Mouse (Mus musculus) B cell, adult 2 months (primary cell): ENCODE data around the gene Lce6a.

Source experiments
- DNase-seq, 2 experiments: peaks; one replicate each; pipeline ENCODE4 v3.0.0; 2022

Gene Lce6a

DNA sequence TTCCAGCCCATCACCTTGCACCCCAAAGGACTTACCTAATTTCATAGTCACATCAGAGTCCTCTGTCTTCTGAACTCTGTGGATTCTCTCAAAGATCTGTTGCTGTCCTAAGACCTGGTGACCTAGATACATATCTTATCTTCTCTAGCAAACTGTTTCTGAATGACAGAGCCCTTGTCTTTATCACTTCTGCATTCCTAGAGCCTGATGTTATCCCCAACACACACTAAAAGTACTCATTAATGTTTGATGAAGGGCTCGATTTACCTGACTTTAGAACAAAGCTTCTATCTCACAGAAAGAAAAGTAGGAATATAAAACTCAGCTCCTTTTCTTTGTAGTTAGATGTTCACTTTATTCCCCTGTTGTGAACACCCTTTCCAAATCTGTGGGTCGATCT lies at the start of gene Lce6a:
TSS of gene Lce6a (minus strand) at position 101 of the 400 bp plus-strand sequence.
- DNase-seq: no peak

- no peak for DNase-seq
These were observed 48.8 kb upstream of the Lce6a start, which contains the start of gene Lce1a2 for GRCm38 (mm10) chr3:92670215-92670614. Gene Lce1a2 (minus strand): TSS chr3:92670315.

- no peak for DNase-seq
These were observed 35.4 kb upstream of the Lce6a start, which contains the start of gene Lce1b for GRCm38 (mm10) chr3:92656826-92657225. Gene Lce1b (minus strand): TSS chr3:92656926.

- DNase-seq: no peak
These were observed 26.7 kb upstream of the Lce6a start, which contains the start of gene Lce1a1 for GRCm38 (mm10) chr3:92648207-92648606. Gene Lce1a1 (minus strand): TSS chr3:92648307.

- DNase-seq: no peak
These were observed 18.4 kb upstream of the Lce6a start for GRCm38 (mm10) chr3:92639854-92640253.

- no peak for DNase-seq
These were observed 17.2 kb upstream of the Lce6a start for GRCm38 (mm10) chr3:92638653-92638991.

- no peak for DNase-seq
These were observed 16.5 kb upstream of the Lce6a start for GRCm38 (mm10) chr3:92637745-92638652.

DNA sequence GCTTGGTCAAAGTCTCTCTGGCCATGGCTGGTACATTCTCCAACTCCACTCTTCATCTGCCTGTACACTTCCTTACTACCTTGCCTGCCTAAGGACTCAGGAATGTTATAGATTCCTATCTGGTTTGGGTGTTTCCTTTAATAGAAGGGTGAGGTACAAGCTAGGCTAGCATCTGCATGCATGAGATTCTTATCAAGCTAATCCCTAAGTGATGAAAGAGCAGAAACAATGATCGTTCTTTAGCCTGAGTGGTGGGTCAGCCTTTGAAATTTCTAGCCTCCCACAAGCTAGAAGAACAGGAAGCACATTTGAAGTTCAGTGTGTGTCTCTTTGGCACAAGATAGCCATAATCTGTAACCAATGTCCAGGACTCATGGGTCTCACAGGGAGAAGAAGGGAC lies 11.7 kb downstream of the Lce6a start:
- DNase-seq: no peak

GRCm38 (mm10) chr3:92607392-92607791 lies 14.1 kb downstream of the Lce6a start, which contains the start of gene 2210017I01Rik:
Gene 2210017I01Rik (minus strand): TSS chr3:92607492.
- DNase-seq: no peak

DNA sequence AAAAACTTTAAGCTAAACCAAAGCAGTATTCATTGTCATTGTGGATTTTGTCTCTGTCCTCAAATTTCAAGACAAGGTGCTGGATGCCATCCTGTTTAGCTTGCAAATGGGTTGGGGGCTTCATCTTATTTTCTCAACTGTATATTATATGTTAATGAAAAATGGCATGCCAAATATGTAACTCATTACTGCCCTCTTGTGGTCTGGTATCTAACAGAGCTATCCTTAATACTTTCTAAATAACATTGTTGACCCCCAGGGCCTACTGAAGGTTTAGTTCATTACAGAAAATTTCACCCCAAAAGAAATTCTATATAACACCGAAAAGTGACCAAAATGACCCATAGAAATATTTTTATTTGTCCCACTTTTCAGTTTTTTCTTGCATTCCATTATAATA lies 19.3 kb downstream of the Lce6a start:
- no peak for DNase-seq

DNA sequence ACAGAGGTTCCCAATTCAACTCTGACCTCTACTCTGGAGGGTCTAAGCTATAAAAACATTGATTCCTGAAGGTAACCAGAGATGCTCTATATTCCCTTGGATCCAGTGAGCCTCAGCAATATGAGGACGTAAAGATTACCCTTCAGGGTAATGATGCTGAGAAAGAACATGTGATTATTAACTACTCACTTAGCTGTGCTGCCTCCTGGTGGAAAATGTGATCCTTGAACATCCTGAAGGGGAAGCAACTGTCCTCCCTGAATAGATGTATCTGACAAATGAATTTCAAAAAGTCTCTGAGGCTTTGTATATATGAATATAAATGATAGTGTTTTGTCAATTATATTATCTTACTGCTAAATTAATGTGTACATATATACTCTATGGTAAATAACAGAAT lies 21.0 kb downstream of the Lce6a start:
- DNase-seq: no peak

DNA sequence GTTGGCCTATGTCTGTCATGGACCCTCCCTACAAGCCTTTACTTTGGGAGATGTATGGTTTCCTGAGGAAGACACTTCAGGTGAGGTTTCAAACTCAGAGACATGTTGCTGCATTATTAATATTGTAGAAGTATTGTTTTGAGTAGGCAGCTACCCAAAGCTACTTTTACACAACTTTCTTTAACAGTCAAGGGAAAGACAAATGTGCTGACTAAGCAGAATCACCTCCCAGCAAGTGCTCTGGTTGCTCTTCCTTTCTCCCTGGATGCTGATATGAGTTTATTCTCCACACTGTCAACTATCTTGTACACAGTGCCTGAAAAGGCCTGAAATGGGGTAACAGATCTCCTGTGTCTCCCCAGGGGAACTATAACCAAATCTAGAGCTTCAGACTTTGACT lies 21.5 kb downstream of the Lce6a start:
- no peak for DNase-seq

DNA sequence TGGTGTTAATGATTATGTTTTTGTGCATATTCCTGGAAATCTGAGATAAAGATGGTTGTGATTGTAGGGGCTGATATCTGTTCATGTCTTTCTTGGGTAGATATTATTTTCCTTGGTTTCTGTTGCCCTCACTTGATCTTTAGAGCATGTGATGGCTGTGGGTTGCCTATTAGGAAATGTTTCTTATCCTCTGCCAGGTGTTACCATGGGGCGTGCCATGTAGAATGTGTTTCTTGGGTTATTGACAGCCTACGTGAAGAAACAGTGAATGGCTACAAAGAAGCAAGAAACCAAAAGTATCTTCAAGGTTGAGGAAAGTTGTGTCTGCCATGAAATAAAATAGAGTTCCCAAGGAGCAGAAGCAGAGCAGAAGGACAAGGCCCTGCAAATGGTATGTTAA lies 23.0 kb downstream of the Lce6a start:
- no peak for DNase-seq

DNA sequence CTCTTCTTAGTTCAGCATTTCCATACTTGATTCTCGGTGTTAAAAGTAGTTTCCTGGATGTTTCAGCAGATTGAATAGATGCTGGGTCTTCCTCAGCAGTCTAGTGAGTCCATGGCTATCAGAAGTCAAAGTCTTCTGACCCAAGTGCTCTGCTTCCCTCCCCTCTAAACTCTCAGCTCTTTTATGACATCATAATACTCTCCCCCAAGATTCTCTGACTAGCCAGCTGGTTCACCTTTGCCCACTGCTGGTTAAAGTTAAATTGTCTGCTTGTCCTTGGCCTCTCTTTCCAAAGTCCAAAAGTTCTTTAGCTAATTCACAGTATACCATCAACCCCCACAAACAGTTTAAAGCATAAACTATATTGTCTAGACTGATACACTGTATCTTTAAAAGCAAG lies 32.6 kb downstream of the Lce6a start, which contains the start of gene Smcp:
TSS of gene Smcp (minus strand) at position 140 of the 400 bp plus-strand sequence.
- DNase-seq: no peak

- no peak for DNase-seq
These were observed 34.3 kb downstream of the Lce6a start for GRCm38 (mm10) chr3:92587190-92587589.

DNA sequence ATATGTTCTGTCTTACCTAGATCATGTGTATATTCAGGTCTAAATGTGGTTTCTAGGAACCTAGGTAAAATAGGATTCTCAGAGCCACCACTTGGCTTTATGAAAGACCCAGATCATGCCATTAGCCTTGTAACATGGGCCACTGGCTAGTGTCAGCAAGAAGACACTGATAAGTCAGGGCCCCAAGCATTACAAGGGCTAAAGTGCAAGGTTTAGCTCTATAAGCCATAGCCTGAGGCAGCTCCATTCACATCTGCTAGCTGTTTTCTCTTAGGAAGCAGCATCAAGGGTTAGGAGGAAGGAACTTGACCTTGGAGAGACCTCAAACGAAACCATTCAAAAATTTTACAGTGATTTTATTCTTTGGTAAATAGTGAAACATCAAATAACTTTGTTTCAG lies 36.4 kb downstream of the Lce6a start:
- DNase-seq: no peak

DNA sequence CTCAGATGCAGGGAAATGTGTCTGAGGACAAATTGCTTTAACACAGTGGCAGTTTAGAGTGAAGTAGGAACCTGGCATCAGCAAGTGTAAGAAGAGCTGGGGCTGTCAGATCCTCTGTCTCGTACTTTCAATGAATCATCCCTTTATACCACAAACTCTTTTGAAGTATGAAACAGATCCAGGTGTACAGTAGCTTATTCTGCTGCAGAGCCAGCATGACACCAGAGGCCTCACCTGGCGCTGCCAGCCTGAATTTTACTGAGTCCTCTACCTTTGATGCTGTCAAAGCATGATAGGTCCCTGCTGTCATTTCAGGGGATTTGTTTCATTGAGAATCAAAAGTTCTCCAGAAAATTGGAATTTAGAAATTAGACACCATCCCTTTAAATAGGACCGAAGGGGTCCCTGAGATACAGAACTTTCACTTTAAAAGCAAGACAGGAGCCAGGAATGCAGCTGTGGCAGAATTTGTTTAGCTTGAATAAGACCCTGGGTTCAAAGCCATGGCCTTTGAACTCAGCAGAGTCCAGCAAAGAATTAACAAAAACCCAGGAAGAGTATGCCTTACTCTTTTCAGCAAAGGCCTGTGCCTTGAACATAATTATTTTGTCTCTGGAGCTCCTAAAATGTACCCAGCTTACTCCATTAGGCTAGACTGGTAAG lies 38.2 kb downstream of the Lce6a start:
- DNase-seq: no peak

DNA sequence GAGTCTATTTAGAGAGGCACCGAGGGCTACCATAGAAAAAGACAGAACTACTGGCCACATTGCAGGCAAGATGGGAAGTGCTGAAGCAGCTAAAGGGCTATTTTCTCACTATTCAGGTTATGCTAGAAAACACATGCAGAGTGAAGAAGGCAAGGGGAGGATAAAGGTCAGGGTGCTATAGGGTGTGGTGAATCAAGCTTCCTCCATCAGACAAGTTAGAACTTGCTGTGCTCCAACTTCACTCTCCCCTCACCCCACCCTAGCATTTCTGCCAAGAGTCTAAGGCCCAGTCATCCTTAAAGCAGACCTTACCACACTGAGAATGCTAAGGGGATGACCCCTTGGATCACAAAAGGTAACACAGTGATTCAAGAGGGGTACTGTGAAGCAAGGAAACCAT lies 42.0 kb downstream of the Lce6a start:
- DNase-seq: no peak

GRCm38 (mm10) chr3:92578652-92579413 lies 42.6 kb downstream of the Lce6a start:
- no peak for DNase-seq

DNA sequence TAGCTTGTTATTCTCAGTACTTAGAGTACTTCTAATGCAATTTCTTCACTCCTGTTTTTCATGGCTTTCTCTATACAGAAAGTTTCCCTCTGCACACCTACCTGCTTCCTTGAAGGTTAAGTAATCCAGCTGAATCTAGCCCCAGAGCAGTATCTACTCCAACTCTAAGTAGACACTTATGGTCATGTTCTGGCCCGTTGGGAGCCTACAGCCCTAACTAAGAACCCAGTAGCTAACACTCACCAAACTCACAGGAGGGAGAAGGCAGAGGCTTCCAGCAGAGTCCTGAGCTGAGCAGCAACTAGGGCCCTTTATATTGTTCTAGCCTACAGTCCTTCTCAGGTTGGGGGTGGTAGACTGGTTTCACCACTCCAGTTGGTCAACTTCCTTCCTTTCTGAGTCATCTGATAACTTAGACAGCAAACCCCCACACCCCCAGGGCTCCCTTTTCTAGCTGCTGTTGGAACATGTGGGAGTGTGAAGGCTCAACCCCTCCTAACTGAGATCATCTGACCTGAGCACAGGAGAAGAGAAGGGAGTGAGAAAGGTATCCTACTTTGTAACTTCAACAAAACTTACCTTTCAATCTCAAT lies 47.9 kb downstream of the Lce6a start, which contains the start of gene Ivl:
TSS of gene Ivl (minus strand) at position 287 of the 593 bp plus-strand sequence.
- DNase-seq: no peak

- no peak for DNase-seq
These were observed 48.8 kb downstream of the Lce6a start for GRCm38 (mm10) chr3:92572514-92573155.
